Mouse (Mus musculus) lung, embryonic 15.5 days (tissue): Measurements from ENCODE around the gene Rho. TPM values are rescaled to one million over a fixed set of nuclear protein-coding genes. Genes with fewer than 3 reads are reported as not detected.

Experiments used
- ATAC-seq: fragments of 200-750 bp; cut with Nextera tagmentation; 2 replicates; pipeline ENCODE4 v1.8.0; 2017; ENCODE audit warnings: moderate number of reproducible peaks, borderline replicate concordance; ENCODE audit not compliant: low FRiP score, low TSS enrichment; ENCODE audit errors: extremely low read depth
- H3K27ac ChIP-seq: fragments of 300-500 bp; sonication (generic); 2 replicates; pipeline ENCODE4 v1.5.1; 2015; ENCODE audit warnings: moderate library complexity, mild to moderate bottlenecking, inconsistent platforms
- H3K27me3 ChIP-seq: fragments of 300-500 bp; sonication (generic); 2 replicates; pipeline ENCODE4 v1.6.1; 2015; ENCODE audit warnings: inconsistent platforms
- H3K36me3 ChIP-seq: fragments of 300-500 bp; sonication (generic); 2 replicates; pipeline ENCODE4 v1.6.1; 2015; ENCODE audit warnings: inconsistent platforms
- H3K4me1 ChIP-seq: fragments of 300-500 bp; sonication (generic); 2 replicates; pipeline ENCODE4 v1.6.1; 2015; ENCODE audit warnings: inconsistent platforms
- H3K4me2 ChIP-seq: fragments of 300-500 bp; sonication (generic); 2 replicates; pipeline ENCODE4 v1.6.1; 2015; ENCODE audit warnings: inconsistent platforms, mild to moderate bottlenecking, moderate library complexity
- H3K4me3 ChIP-seq: fragments of 300-500 bp; sonication (generic); 2 replicates; pipeline ENCODE4 v1.5.1; 2015; ENCODE audit warnings: mild to moderate bottlenecking, inconsistent platforms
- H3K9ac ChIP-seq: fragments of 300-500 bp; sonication (generic); 2 replicates; pipeline ENCODE4 v1.6.1; 2015; ENCODE audit warnings: inconsistent platforms
- H3K9me3 ChIP-seq: fragments of 300-500 bp; sonication (generic); 2 replicates; pipeline ENCODE4 v1.6.1; 2016; ENCODE audit warnings: inconsistent platforms
- WGBS: fragments of 180-500 bp; shearing (Covaris S2); methylation state at CpG from one replicate; pipeline ENCODE4 v1.1.7; 2015; 5-methylcytosine and 5-hydroxymethylcytosine counted together
- polyA plus RNA-seq: library from polyadenylated mRNA; unstranded; fragments of >200 nt; fragmentation: Nextera tagmentation; extraction: Ambion mirVana; gene quantifications from 2 replicates; pipeline ENCODE4 v1.2.1, GENCODE M21; 2015

Gene Rho
- polyA plus RNA-seq, 1 experiment from 2014 or later = 0.20 TPM

DNA sequence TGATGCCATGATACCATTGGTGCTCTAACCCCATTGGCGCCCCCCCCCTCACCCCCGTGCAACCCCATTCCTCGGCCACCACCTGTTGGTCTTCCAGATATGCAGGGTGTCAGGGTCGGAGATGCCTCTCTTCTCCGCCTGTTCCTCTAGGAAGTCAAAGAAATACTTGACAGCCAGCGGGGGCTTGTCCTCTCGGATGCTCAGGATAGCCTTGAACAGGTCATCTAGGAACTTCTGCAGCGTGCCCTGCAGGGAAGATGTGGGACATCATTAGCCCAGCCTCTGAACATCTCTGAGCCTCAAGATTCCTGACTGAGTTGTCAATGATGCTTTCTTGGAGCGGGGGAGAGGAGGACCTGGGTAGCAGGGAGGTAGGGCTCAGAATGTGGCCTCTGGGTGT, 26.9 kb downstream of the Rho start:
- no peak for ATAC-seq
- Histone ChIP-seq H3K27ac (peak overlapping the region; percentile 91), H3K4me2 (no peak overlapping the region), H3K4me3 (no peak overlapping the region), H3K36me3 (peaks cover 53% of the 10 kb centered on the region), H3K27me3 (no peaks in the 10 kb centered on the region), H3K4me1 (peaks cover 63% of the 10 kb centered on the region), H3K9me3 (no peaks in the 10 kb centered on the region), H3K9ac (no peak overlapping the region)
- WGBS = 81% methylated on average over 9 of the region's 9 CpGs

DNA sequence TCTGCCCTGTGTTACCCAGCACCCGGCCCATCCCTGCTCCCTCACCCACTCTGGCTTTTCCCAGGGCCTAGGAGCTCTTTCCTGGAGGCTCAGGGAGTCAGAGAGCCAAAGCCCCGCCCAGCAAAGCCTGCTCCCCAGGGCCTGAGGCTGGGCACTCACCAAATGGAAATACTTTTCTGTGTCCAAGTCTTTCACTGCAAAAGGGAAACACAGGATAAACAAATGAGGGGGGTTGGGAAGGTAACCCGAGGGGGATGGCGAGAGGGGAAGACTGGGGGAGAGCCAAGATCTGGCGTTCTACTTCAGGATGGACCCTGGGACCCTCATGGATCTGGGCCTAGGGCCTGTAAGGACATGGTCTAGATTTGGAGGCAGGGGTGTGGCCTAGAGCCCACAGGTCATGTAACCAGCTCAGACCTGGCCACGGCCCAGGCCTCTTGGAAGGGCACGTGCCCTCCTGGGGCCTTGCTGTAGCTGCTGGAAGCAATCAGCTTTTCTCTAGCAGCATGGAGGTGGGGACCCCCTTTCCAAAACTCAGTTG, 27.7 kb downstream of the Rho start:
- Histone ChIP-seq H3K9ac (no peak overlapping the region), H3K27ac (peak overlapping the region; percentile 72), H3K4me3 (no peak overlapping the region), H3K4me1 (peaks cover 58% of the 10 kb centered on the region), H3K9me3 (no peaks in the 10 kb centered on the region), H3K4me2 (no peak overlapping the region), H3K27me3 (no peaks in the 10 kb centered on the region), H3K36me3 (peaks cover 55% of the 10 kb centered on the region)
- 31% methylated on average over 7 of the region's 7 CpGs for WGBS
- ATAC-seq = peak; percentile 10; the same call in 1 of the 2 replicates

DNA sequence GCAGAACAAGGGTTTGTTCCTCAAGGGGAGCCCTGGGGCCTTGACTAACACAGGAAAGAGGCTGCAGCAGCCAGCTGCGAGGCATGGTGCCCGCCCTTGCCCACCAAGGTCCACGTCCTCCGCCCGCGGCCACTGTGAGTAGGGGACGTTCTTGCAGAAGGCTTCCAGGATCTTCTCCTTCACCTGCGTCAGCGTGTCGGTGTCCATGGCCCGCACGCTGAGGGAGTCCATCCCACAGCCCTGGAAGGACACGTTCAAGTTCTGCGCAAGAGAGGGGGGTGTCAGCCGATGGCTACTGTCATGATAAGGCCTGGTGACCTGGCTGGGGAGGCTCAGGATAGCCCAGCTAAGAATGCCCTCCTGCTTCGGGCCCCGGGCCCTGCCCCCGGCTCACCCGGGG, 28.8 kb downstream of the Rho start:
- no peaks in the 10 kb centered on the region for H3K27me3 ChIP-seq
- WGBS = 89% methylated on average over 19 of the region's 19 CpGs
- peaks cover 48% of the 10 kb centered on the region for H3K36me3 ChIP-seq
- no peak for ATAC-seq
- no peak overlapping the region for H3K4me3 ChIP-seq
- no peak overlapping the region for H3K4me2 ChIP-seq
- peaks cover 47% of the 10 kb centered on the region for H3K4me1 ChIP-seq
- no peaks in the 10 kb centered on the region for H3K9me3 ChIP-seq
- peak overlapping the region; percentile 72 for H3K27ac ChIP-seq
- no peak overlapping the region for H3K9ac ChIP-seq

DNA sequence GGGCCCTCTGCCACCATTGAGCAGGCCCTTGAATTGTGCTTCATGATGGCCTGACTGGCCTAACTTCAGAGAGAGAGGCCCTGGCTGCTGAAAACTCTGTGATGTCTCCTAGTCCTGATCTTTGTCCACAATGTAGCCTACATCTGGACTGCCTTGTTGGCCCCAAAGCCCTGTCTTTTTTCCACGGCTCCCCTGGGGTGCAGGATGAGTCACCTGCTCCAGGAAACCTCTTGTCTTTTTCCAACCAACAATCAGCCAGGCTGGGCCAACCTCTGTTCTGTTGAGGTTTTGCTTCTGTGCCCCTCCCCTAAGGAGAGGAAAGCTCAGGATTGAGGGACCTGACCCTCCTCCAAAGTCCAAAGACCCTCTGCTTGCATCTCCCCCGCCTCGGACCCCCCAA, 30.2 kb downstream of the Rho start:
- no peaks in the 10 kb centered on the region for H3K9me3 ChIP-seq
- 81% methylated on average over 3 of the region's 3 CpGs for WGBS
- H3K4me3 ChIP-seq = no peak overlapping the region
- H3K36me3 ChIP-seq = peaks cover 61% of the 10 kb centered on the region
- no peak for ATAC-seq
- H3K4me2 ChIP-seq = no peak overlapping the region
- H3K9ac ChIP-seq = no peak overlapping the region
- H3K27ac ChIP-seq = no peak overlapping the region
- no peaks in the 10 kb centered on the region for H3K27me3 ChIP-seq
- H3K4me1 ChIP-seq = peaks cover 35% of the 10 kb centered on the region

DNA sequence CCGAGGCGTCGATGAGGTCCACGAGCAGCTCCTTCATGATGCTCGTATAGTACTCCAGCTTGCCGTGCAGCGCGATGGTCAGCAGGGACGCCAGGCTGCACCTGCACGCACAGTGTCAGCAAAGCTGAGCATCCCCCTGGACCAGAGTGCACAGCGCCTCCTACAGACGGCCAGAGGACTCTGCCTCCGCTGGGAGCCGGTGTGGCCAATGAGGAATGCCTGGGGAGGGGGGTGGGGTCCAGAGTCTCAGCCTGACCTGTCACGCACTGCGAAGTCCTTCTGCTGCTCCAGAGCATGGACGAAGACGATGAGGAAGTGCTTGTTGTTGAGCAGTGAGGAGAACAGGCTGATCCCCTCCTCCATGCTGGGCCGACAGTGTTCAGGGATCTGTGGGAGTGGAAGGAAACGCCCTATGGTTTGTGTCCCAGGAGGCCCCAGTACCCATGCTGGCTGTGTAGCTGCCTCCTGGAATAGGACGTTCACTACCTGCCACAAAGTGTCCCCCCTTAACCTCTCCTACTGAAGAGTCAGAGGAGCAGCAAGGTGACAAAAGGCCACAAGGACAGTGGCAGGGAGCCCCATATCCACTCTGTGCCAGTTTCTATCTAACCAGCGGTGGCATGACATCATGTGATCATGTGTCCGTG, 31.0 kb downstream of the Rho start:
- Histone ChIP-seq H3K4me2 (no peak overlapping the region), H3K4me1 (peaks cover 29% of the 10 kb centered on the region), H3K4me3 (no peak overlapping the region), H3K27me3 (no peaks in the 10 kb centered on the region), H3K9me3 (no peaks in the 10 kb centered on the region), H3K9ac (no peak overlapping the region), H3K27ac (no peak overlapping the region), H3K36me3 (peaks cover 69% of the 10 kb centered on the region)
- no peak for ATAC-seq
- 45% methylated on average over 23 of the region's 23 CpGs for WGBS

DNA sequence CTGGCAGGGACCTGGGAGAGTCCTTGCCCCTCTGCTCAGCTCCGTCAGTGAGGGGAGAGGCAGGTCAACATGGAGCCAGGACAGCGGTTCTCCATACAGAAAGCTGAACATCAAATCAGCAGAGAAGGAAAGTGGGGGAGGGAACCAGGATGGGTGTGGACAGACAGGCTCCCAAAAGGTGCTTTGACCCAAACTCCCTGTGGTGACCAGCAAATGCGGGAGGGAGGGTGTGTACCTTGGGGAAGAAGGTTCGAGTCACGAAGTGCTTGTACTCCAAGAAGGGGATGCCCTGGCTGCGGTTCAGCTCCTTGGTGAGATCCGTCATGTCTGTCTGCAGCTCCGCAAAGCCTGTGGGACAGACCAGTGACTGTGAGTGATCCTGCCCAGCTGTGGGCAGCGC, 32.1 kb downstream of the Rho start:
- Histone ChIP-seq H3K9ac (no peak overlapping the region), H3K9me3 (no peaks in the 10 kb centered on the region), H3K27ac (no peak overlapping the region), H3K36me3 (peaks cover 74% of the 10 kb centered on the region), H3K4me1 (peaks cover 18% of the 10 kb centered on the region), H3K4me3 (no peak overlapping the region), H3K4me2 (no peak overlapping the region), H3K27me3 (no peaks in the 10 kb centered on the region)
- WGBS = 69% methylated on average over 9 of the region's 9 CpGs
- ATAC-seq = no peak

DNA sequence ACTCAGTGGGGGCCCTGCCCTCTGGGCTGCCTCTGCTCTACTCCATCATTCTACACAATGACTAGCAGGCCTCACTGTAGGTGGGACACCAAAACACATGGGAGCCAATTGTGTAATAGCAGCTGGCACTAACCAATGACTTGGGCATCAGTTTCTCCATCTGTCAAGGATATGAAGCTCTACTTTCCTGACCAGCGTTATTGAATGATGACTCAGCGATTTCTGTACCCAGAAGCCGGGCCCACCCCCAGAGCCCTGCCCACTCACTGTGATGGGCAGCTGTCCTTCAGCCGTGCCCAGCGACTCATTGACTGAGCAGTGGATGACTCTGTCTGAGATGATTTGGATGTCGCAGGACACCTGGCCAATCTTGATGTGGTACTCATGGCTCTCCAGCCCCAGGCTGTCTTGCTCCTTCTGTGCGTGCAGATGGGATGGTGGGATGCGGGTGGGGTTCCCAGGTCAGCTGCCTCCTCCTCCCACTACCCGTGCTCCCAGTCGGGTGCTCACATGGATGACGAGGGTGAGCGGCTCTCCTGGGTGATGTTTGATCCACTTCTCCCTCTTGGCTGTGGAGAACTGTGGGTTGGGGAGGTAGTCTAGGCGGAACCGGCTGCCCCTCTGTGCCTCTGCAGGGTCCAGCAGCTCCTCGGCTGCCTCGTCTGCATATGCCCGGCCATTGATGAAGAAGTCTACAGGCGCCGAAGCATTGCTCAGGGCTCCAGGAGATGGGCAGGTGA, 34.8 kb downstream of the Rho start:
- Histone ChIP-seq H3K27ac (no peak overlapping the region), H3K9ac (no peak overlapping the region), H3K9me3 (no peaks in the 10 kb centered on the region), H3K4me1 (peaks cover 4% of the 10 kb centered on the region), H3K27me3 (no peaks in the 10 kb centered on the region), H3K4me3 (no peak overlapping the region), H3K4me2 (no peak overlapping the region), H3K36me3 (peaks cover 71% of the 10 kb centered on the region)
- WGBS = 89% methylated on average over 19 of the region's 19 CpGs
- no peak for ATAC-seq

DNA sequence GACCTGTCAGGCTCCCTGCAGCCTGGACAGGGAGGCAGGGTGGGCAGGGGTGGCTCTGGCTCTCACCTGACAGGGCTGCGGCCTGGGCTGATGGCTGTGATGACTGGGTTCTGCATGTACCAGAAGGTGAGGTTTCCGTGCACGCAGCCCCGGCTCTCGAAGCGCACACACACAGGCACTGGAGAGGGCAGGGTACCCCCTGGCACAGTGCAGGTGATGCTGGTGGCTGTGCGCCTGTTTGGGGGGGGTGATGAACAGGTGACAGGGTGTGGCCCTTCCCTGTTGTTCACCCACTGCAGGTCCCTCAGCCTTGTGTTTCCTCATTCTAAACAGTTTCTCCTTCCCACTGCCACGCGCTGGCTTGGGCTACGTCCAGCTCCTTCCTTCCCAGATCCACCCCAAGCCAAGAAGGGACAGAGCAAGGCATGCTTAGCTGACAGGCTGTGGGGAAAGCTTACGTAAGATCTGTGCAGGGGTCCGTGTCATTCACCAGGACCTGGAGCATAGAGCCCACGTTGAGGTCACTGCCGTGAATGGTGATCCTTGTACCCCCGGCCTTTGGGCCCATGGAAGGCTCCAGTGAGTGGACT, 35.8 kb downstream of the Rho start:
- H3K4me3 ChIP-seq = no peak overlapping the region
- no peak for ATAC-seq
- no peak overlapping the region for H3K27ac ChIP-seq
- H3K9me3 ChIP-seq = no peaks in the 10 kb centered on the region
- peaks cover 14% of the 10 kb centered on the region for H3K4me1 ChIP-seq
- no peak overlapping the region for H3K9ac ChIP-seq
- H3K36me3 ChIP-seq = peaks cover 63% of the 10 kb centered on the region
- no peaks in the 10 kb centered on the region for H3K27me3 ChIP-seq
- 89% methylated on average over 15 of the region's 15 CpGs for WGBS
- no peak overlapping the region for H3K4me2 ChIP-seq

DNA sequence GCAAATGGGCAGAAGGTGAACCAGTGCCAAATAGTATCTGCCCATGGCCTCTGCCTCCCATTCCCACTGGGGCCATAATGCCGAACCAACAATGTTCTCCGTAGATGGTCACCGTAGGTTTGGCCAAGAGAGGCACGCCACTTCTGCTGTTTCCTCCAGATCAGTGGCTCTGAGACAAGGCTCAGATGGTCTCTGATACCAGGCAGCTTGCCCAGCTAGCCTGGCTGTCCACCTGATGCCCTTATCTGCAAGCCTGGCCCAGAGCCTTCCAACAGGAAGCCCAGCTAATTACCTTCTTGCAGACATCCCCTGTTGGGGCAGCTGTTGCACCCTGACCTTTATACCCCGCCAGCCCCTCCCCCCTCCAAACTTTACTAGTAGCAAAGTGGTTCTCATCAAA, 36.5 kb downstream of the Rho start:
- H3K9ac ChIP-seq = no peak overlapping the region
- no peak overlapping the region for H3K4me3 ChIP-seq
- no peak for ATAC-seq
- H3K27me3 ChIP-seq = no peaks in the 10 kb centered on the region
- H3K27ac ChIP-seq = no peak overlapping the region
- peaks cover 21% of the 10 kb centered on the region for H3K4me1 ChIP-seq
- H3K4me2 ChIP-seq = no peak overlapping the region
- 82% methylated on average over 5 of the region's 5 CpGs for WGBS
- H3K36me3 ChIP-seq = peaks cover 56% of the 10 kb centered on the region
- H3K9me3 ChIP-seq = no peaks in the 10 kb centered on the region

DNA sequence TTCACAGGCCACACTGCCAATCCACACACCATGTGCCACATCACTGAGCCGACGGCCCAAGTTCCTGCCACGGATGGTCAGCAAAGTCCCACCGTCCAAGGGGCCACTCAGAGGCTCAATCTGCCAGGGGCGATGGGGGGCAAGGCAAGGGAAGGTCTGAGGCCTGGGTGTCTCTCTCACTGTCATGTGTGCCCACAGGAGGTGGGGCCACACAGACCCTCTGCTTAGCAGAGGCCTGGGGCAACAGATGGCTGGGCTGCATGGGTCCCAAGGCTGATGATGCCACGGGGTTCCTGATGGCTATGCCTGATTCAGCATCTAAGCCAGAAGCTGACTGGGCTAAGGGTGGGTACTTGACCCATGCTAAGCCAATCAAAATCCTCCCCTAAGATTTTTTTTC, 37.2 kb downstream of the Rho start:
- Histone ChIP-seq H3K9me3 (no peaks in the 10 kb centered on the region), H3K9ac (no peak overlapping the region), H3K36me3 (peaks cover 54% of the 10 kb centered on the region), H3K4me1 (peaks cover 26% of the 10 kb centered on the region), H3K4me2 (no peak overlapping the region), H3K4me3 (no peak overlapping the region), H3K27me3 (no peaks in the 10 kb centered on the region), H3K27ac (no peak overlapping the region)
- no peak for ATAC-seq
- WGBS = 76% methylated on average over 6 of the region's 6 CpGs

DNA sequence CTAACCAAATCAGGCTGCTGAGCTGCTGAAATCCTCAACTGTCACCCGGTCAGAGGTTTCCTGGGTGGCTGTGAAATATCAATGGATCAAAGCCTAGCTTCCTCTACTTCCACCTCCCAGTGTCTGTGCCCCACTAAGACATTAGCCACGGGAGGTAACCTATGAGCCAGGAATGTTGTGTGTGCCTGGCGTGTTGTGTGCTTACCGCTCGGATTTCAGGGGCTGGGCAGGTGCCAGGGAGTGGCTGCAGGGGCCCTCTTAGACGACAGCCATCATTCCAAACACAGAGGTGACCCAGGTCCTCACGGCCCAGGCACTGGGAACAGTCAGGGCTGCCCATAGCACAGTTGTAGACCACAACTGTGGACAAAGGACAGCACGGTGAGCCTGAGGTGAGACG, 37.6 kb downstream of the Rho start:
- Histone ChIP-seq H3K27ac (no peak overlapping the region), H3K4me2 (no peak overlapping the region), H3K4me1 (peaks cover 26% of the 10 kb centered on the region), H3K27me3 (no peaks in the 10 kb centered on the region), H3K36me3 (peaks cover 51% of the 10 kb centered on the region), H3K4me3 (no peak overlapping the region), H3K9me3 (no peaks in the 10 kb centered on the region), H3K9ac (no peak overlapping the region)
- no peak for ATAC-seq
- WGBS = 68% methylated on average over 9 of the region's 9 CpGs

DNA sequence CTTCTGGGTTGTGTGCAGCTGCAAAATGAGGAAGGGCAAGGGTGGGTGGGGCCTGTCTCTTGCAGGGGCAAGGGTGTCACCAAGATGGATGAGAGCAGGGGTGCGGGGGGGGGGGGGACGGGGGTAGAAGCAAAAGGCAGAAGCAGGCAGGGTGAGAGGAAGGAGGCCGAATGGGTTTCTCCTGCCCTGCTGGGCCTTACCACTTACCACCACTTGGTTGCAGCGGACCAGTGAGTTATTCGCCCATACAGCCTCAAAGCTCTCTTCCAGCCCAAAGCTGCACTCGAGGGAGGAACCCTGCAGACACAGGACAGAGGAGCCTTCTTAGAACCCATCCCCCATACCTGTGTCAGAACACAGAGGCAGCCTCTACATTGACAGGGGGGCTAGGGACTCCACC, 38.4 kb downstream of the Rho start:
- 62% methylated on average over 4 of the region's 6 CpGs for WGBS
- H3K36me3 ChIP-seq = peaks cover 55% of the 10 kb centered on the region

More for the DNA sequence above, 38.4 kb downstream of the Rho start:
- H3K27ac ChIP-seq = no peak overlapping the region
- H3K4me2 ChIP-seq = no peak overlapping the region
- H3K9me3 ChIP-seq = no peaks in the 10 kb centered on the region
- H3K9ac ChIP-seq = no peak overlapping the region
- H3K4me3 ChIP-seq = no peak overlapping the region
- no peak for ATAC-seq
- H3K27me3 ChIP-seq = no peaks in the 10 kb centered on the region
- H3K4me1 ChIP-seq = peaks cover 26% of the 10 kb centered on the region
